Mouse (Mus musculus) liver, embryonic 16.5 days (tissue): ENCODE results near the gene Dpf2. TPM values are rescaled to one million over a fixed set of nuclear protein-coding genes. Genes with fewer than 3 reads are reported as not detected.

Experiments
- ATAC-seq: fragments of 200-750 bp; cut with Nextera tagmentation; 2 replicates; pipeline ENCODE4 v1.8.0; 2017; ENCODE audit warnings: low read depth, mild to moderate bottlenecking, moderate number of reproducible peaks, moderate library complexity
- H3K27ac ChIP-seq: fragments of 300-500 bp; sonication (generic); 2 replicates; pipeline ENCODE4 v1.5.1; 2014; ENCODE audit warnings: mild to moderate bottlenecking, low read length
- H3K27me3 ChIP-seq: fragments of 300-500 bp; sonication (generic); 2 replicates; pipeline ENCODE4 v1.6.1; 2014; ENCODE audit warnings: low read depth, low read length, mixed read lengths; ENCODE audit not compliant: control insufficient read depth, insufficient read depth
- H3K36me3 ChIP-seq: fragments of 300-500 bp; sonication (generic); 2 replicates; pipeline ENCODE4 v1.6.1; 2014; ENCODE audit warnings: mild to moderate bottlenecking; ENCODE audit not compliant: control insufficient read depth, insufficient read depth
- H3K4me1 ChIP-seq: fragments of 300-500 bp; sonication (generic); 2 replicates; pipeline ENCODE4 v1.6.1; 2014; ENCODE audit warnings: low read depth, low read length, mixed read lengths; ENCODE audit not compliant: control insufficient read depth
- H3K4me2 ChIP-seq: fragments of 300-500 bp; sonication (generic); 2 replicates; pipeline ENCODE4 v1.6.1; 2014; ENCODE audit warnings: low read depth, low read length, mixed read lengths
- H3K4me3 ChIP-seq: fragments of 300-500 bp; sonication (generic); 2 replicates; pipeline ENCODE4 v1.5.1; 2014; ENCODE audit warnings: low read depth, mild to moderate bottlenecking, low read length
- H3K9ac ChIP-seq: fragments of 300-500 bp; sonication (generic); 2 replicates; pipeline ENCODE4 v1.6.1; 2014; ENCODE audit warnings: low read depth, low read length
- H3K9me3 ChIP-seq: fragments of 300-500 bp; sonication (generic); replicated peaks from 2 replicates; pipeline ENCODE4 v1.6.1; 2016; ENCODE audit warnings: low read length; ENCODE audit not compliant: control insufficient read depth
- WGBS: fragments of 180-500 bp; shearing (Covaris S2); extraction: QIAGEN DNeasy Blood & Tissue Kit; methylation state at CpG from one replicate; pipeline ENCODE4 v1.1.7; 2014; ENCODE audit not compliant: insufficient replicate concordance; 5-methylcytosine and 5-hydroxymethylcytosine counted together
- polyA plus RNA-seq: library from polyadenylated mRNA; unstranded; fragments of >200 nt; fragmentation: Nextera tagmentation; extraction: Ambion mirVana; gene quantifications from 2 replicates; pipeline ENCODE4 v1.2.1, GENCODE M21; 2015

Dpf2 gene
- polyA plus RNA-seq, 1 experiment from 2014 or later, result 52.8 TPM

DNA sequence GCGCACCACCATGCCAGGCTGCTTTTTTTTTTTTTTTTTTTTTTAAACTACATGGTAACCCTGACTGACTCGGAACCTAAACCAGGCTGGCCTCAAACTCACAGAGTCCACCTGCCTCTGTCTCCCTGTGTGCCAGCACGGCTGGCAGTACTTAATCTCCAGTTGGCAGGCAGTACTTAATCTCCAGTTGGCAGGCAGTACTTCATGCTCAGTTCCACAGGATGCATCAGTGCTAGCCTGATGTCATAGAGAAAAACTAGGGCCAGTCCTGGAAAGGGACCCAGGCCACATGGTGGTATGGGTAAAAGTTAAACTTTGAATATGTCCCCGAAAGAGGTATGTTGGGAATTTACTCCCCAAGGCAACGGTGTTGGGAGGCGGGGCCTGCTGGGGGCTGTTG lies 15.3 kb upstream of the Dpf2 start:
- H3K9me3 ChIP-seq, result no peaks in the 10 kb centered on the region
- no peaks in the 10 kb centered on the region for H3K36me3 ChIP-seq
- no peak for ATAC-seq
- H3K9ac ChIP-seq, result no peak overlapping the region
- H3K4me2 ChIP-seq, result no peak overlapping the region
- no peak overlapping the region for H3K4me3 ChIP-seq
- WGBS, result 63% methylated on average over 6 of the region's 6 CpGs
- peaks cover 13% of the 10 kb centered on the region for H3K27me3 ChIP-seq
- H3K4me1 ChIP-seq, result peaks cover 25% of the 10 kb centered on the region
- no peak overlapping the region for H3K27ac ChIP-seq

DNA sequence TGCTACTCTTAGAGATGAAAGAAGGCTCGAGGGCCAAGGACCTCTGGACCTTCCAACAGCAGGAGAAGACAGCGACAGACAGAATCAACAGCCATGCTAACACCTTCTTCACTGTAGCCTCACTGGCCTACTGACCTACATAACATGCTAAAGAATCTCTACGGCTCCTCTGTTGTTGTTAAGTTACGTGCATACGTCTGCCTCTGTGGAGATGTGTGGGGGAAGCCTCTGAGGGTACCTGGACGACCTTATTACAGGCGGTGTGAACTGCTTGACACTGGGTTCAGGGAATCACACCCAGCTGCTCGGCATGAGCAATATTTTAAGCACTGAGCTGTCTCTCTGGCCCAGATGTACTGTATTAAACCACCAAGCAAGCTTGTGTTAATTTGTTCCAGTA lies 14.7 kb upstream of the Dpf2 start:
- Histone ChIP-seq H3K9ac (no peak overlapping the region), H3K4me1 (peaks cover 30% of the 10 kb centered on the region), H3K27me3 (peaks cover 13% of the 10 kb centered on the region), H3K9me3 (no peaks in the 10 kb centered on the region), H3K27ac (no peak overlapping the region), H3K36me3 (no peaks in the 10 kb centered on the region), H3K4me3 (no peak overlapping the region), H3K4me2 (no peak overlapping the region)
- WGBS, result 68% methylated on average over 8 of the region's 8 CpGs
- ATAC-seq, result no peak

- H3K27ac ChIP-seq, result no peak overlapping the region
- H3K27me3 ChIP-seq, result peaks cover 13% of the 10 kb centered on the region
- no peak overlapping the region for H3K4me3 ChIP-seq
- WGBS, result 66% methylated on average over 11 of the region's 11 CpGs
- ATAC-seq, result no peak
- no peaks in the 10 kb centered on the region for H3K36me3 ChIP-seq
- H3K9me3 ChIP-seq, result no peaks in the 10 kb centered on the region
- H3K9ac ChIP-seq, result no peak overlapping the region
- peaks cover 36% of the 10 kb centered on the region for H3K4me1 ChIP-seq
- H3K4me2 ChIP-seq, result no peak overlapping the region
Measured at GRCm38 (mm10) chr19:5927026-5927425, 14.2 kb upstream of the Dpf2 start.

- Histone ChIP-seq H3K27me3 (peaks cover 13% of the 10 kb centered on the region), H3K4me1 (peaks cover 46% of the 10 kb centered on the region), H3K36me3 (no peaks in the 10 kb centered on the region), H3K27ac (no peak overlapping the region), H3K4me3 (peak overlapping the region; percentile 23), H3K4me2 (peak overlapping the region; percentile 100), H3K9ac (no peak overlapping the region), H3K9me3 (no peaks in the 10 kb centered on the region)
- no peak for ATAC-seq
- WGBS, result 24% methylated on average over 11 of the region's 11 CpGs
Measured at GRCm38 (mm10) chr19:5925311-5925855, 12.6 kb upstream of the Dpf2 start.

- peaks cover 46% of the 10 kb centered on the region for H3K4me1 ChIP-seq
- H3K9ac ChIP-seq, result peak within 1 kb of the TSS; percentile 68
- WGBS, result 0% methylated on average over 18 of the region's 18 CpGs
- H3K4me3 ChIP-seq, result peak within 1 kb of the TSS; percentile 72
- peak; percentile 88 for ATAC-seq
- peaks cover 13% of the 10 kb centered on the region for H3K27me3 ChIP-seq
- H3K4me2 ChIP-seq, result peak within 1 kb of the TSS; percentile 100
- H3K9me3 ChIP-seq, result no peaks in the 10 kb centered on the region
- H3K36me3 ChIP-seq, result no peaks in the 10 kb centered on the region
- peak within 1 kb of the TSS; percentile 77 for H3K27ac ChIP-seq
Measured at GRCm38 (mm10) chr19:5924713-5925093, 11.9 kb upstream of the Dpf2 start, which contains the start of gene Cdc42ep2. Gene Cdc42ep2, minus strand, starts transcription at chr19:5924816.

DNA sequence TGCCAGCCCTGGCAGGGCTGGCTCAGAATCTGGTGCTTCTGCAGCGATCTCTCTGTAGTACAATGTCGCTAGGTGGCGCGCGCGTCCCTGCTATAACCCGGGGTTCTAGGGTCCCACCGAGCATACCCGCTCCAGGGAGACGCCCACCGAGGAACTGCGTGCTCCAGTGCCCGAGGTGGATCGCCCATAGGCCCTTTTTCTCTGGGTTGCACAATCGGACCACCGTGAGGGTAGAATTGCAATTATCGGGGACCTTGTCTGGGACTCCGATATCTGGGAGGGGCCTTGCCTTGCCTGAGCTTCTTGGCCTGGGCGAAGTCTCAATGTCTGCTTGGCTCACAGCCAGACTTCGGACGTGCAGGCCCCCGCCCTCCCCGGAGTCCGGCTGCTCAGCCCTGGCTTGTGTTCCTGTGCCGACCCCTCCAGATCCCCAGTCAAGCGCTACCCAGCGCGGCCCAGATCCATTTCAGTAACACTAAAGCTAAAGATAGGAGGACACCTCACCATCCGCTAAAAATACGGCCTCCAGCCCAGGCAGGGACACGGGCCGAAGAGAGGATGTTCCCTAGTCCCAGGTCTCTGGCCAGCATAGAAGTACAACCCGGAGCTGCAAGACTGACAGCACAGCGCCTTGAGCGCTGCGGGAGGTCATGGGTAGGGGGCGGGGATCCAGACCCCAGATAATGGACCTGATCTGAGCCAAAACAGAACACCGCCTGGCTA lies 11.3 kb upstream of the Dpf2 start:
- Histone ChIP-seq H3K4me2 (peak overlapping the region; percentile 100), H3K4me1 (peaks cover 46% of the 10 kb centered on the region), H3K9me3 (no peaks in the 10 kb centered on the region), H3K36me3 (no peaks in the 10 kb centered on the region), H3K9ac (peak overlapping the region; percentile 68), H3K4me3 (peak overlapping the region; percentile 72), H3K27ac (peak overlapping the region; percentile 77), H3K27me3 (peaks cover 13% of the 10 kb centered on the region)
- WGBS, result under 1% methylated on average over 38 of the region's 38 CpGs
- ATAC-seq, result peak; percentile 25

DNA sequence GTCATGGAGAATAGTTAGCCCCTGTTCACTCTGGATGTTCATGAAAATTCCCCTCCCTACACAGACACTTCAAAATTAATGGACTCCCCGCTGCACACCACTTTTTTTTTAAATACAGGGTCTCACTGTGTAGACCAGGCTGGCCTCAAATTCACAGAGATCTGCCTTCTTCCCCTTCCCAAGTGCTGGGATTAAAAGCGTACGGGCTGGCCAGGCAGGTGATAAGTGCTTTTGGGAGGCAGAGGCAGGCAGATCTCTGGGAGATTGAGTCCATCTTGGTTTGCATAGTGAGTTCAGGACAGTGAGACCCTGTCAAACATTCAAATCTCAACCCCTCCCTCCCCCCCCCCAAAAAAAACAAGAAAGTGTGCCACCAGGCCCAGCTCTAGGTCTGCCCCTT lies 10.2 kb upstream of the Dpf2 start:
- no peaks in the 10 kb centered on the region for H3K36me3 ChIP-seq
- peak overlapping the region; percentile 52; the same call in 1 of the 2 replicates for H3K9ac ChIP-seq
- 64% methylated on average over 3 of the region's 3 CpGs for WGBS
- no peaks in the 10 kb centered on the region for H3K9me3 ChIP-seq
- peaks cover 42% of the 10 kb centered on the region for H3K4me1 ChIP-seq
- H3K27ac ChIP-seq, result peak overlapping the region; percentile 83
- peak overlapping the region; percentile 100 for H3K4me2 ChIP-seq
- H3K27me3 ChIP-seq, result peaks cover 13% of the 10 kb centered on the region
- no peak for ATAC-seq
- peak overlapping the region; percentile 41 for H3K4me3 ChIP-seq

DNA sequence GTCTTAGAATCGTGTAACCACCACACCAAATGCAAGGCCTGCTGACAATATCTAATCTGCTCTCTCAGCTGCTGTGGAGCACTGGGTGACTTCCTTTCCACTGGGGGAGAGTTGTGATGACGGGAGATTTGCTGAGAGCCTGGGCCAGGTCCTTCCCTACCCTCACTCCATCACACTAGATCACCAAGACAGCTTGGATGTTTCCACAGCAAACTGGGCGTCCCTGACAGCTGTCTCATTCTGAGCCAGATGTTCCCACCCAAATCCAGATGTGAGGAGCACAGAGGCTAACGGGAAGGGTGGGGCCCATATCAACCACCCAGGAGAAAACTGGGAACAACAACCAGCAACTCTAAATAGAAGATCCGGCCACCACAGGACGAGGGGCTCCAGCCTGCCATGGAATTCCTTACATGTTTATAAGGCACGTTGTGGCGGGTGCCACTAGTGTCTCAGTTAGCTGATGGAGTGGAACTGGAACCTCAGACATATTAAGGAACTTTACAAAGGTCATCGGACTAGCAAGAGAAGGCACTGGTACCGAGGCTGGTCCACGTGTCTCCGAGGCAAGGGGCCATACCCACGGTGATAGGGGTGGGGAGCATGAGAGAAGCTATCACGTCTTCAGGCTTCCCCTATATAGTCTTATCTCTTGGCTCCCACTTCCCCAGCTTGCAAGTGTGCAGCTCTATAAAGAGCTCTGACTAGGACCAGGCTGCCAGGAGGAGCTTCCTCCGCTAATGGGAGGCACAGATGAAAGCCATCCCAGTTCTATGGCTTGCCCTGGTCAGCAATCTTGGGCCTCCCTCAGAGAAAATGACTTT lies 9.5 kb upstream of the Dpf2 start:
- Histone ChIP-seq H3K9ac (peak overlapping the region; percentile 52), H3K27me3 (peaks cover 13% of the 10 kb centered on the region), H3K4me3 (peak overlapping the region; percentile 41), H3K4me2 (peak overlapping the region; percentile 100), H3K36me3 (no peaks in the 10 kb centered on the region), H3K9me3 (no peaks in the 10 kb centered on the region), H3K27ac (peak overlapping the region; percentile 83), H3K4me1 (peaks cover 42% of the 10 kb centered on the region)
- WGBS, result 26% methylated on average over 15 of the region's 15 CpGs
- ATAC-seq, result peak; percentile 75
